ENCODE assay signal across 8 mouse cellular contexts in genomic region chr4:101354086-101354855, GRCm38 (mm10).
DNase-seq lines count a peak whose midpoint lies in the region; ATAC-seq and TF ChIP-seq lines count a peak whose summit lies in the region.

No protein-coding gene starts in this region.

- ATAC-seq in lung, embryonic 14.5 days (ENCODE audit: insufficient read depth) = no peak
- no peak for ATAC-seq in liver, embryonic 12.5 days
- no peak for ATAC-seq in stomach, embryonic 15.5 days (ENCODE audit: insufficient read depth, low FRiP score, low read depth)

- H3K4me3 ChIP-seq in lung, embryonic 14.5 days (ENCODE audit: low read depth, low read length) = peak overlapping the region; percentile 74; the same call in 1 of the 2 replicates
- H3K4me3 ChIP-seq in liver, embryonic 12.5 days = no peak overlapping the region
- peak overlapping the region; percentile 75 for H3K4me3 ChIP-seq in stomach, embryonic 15.5 days (replicated peaks)

- H3K9ac ChIP-seq in lung, embryonic 14.5 days = no peak overlapping the region
- no peak overlapping the region for H3K9ac ChIP-seq in liver, embryonic 12.5 days
- H3K9ac ChIP-seq in stomach, embryonic 15.5 days = no peak overlapping the region

- no peaks in the 10 kb centered on the region for H3K36me3 ChIP-seq in lung, embryonic 14.5 days (ENCODE audit: insufficient read depth)
- no peaks in the 10 kb centered on the region for H3K36me3 ChIP-seq in liver, embryonic 12.5 days
- H3K36me3 ChIP-seq in stomach, embryonic 15.5 days = no peaks in the 10 kb centered on the region

- peak overlapping the region; percentile 96 for H3K4me2 ChIP-seq in lung, embryonic 14.5 days
- peak overlapping the region; percentile 91 for H3K4me2 ChIP-seq in liver, embryonic 12.5 days
- peak overlapping the region; percentile 86 for H3K4me2 ChIP-seq in stomach, embryonic 15.5 days

- 14% methylated on average over 7 of the region's 7 CpGs for WGBS in lung, embryonic 14.5 days
- WGBS in liver, embryonic 12.5 days (ENCODE audit: insufficient replicate concordance) = 34% methylated on average over 7 of the region's 7 CpGs
- WGBS in stomach, embryonic 15.5 days = 14% methylated on average over 7 of the region's 7 CpGs

- peak; percentile 33 for DNase-seq in lung, embryonic 14.5 days
- no peak for DNase-seq in lung, postnatal 25 days (ENCODE audit: low spot score)
- peak; percentile 42 to 57 for DNase-seq in heart, adult 9 months (ENCODE audit: low spot score in 2 of 2)
- DNase-seq in thymus, postnatal 0 days (ENCODE audit: low spot score) = no peak
- no peak for DNase-seq in right cerebral cortex, postnatal 4 days
- DNase-seq in right cerebral cortex, adult 18-20 months = no peak

- H3K4me1 ChIP-seq in lung, embryonic 14.5 days (ENCODE audit: insufficient read depth) = no peaks in the 10 kb centered on the region; the same call in 1 of the 2 replicates
- H3K4me1 ChIP-seq in liver, embryonic 12.5 days = peaks cover 38% of the 10 kb centered on the region
- H3K4me1 ChIP-seq in stomach, embryonic 15.5 days = 0 out of 2 replicates have a peak, but pooled peaks cover 8% of the 10 kb centered on the region

- H3K27me3 ChIP-seq in lung, embryonic 14.5 days (ENCODE audit: insufficient read depth, low read length) = peaks cover 5% of the 10 kb centered on the region; the same call in 1 of the 2 replicates
- peaks cover 46% of the 10 kb centered on the region for H3K27me3 ChIP-seq in liver, embryonic 12.5 days (replicated peaks)
- H3K27me3 ChIP-seq in stomach, embryonic 15.5 days (replicated peaks) = no peaks in the 10 kb centered on the region

- no peaks in the 10 kb centered on the region for H3K9me3 ChIP-seq in lung, embryonic 14.5 days (ENCODE audit: low read depth, low read length)
- no peaks in the 10 kb centered on the region for H3K9me3 ChIP-seq in liver, embryonic 12.5 days (replicated peaks)
- H3K9me3 ChIP-seq in stomach, embryonic 15.5 days = no peaks in the 10 kb centered on the region

- TF ChIP-seq CTCF in lung, embryonic 14.5 days (IDR thresholded peaks at IDR 0.05; ENCODE audit: low read depth) = no peak

- H3K27ac ChIP-seq in lung, embryonic 14.5 days (ENCODE audit: low read depth) = no peak overlapping the region
- no peak overlapping the region for H3K27ac ChIP-seq in liver, embryonic 12.5 days
- peak overlapping the region; percentile 83; the same call in 1 of the 2 replicates for H3K27ac ChIP-seq in stomach, embryonic 15.5 days

Comparison
In these comparisons a context has a peak if more than half of its experiments do, and no peak if none do; other contexts are left out.
1. DNase-seq: peak in lung, embryonic 14.5 days (single experiment) and heart, adult 9 months (2 of 2); none in lung, postnatal 25 days (single experiment), thymus, postnatal 0 days (single experiment), right cerebral cortex, postnatal 4 days (single experiment) and right cerebral cortex, adult 18-20 months (single experiment).
2. Peak in every context shown above with its lines, with median percentiles within 50 percentile points of each other: H3K4me2 ChIP-seq.